Mouse (Mus musculus) spleen, postnatal 10 days (tissue): ENCODE data around the gene Gm6993.

Source experiments
- DNase-seq, 2 experiments: peaks; one replicate each; pipeline ENCODE4 v3.0.0; 2021 to 2022; ENCODE audit warnings: low spot score in 2 of 2

Gene Gm6993

GRCm38 (mm10) chr12:31240470-31240869, at the start of gene Gm6993:
TSS of gene Gm6993 (plus strand) at chr12:31240770.
- no peak for DNase-seq

- DNase-seq: no peak
These were observed 49.1 kb upstream of the Gm6993 start for GRCm38 (mm10) chr12:31191329-31191954.

- DNase-seq: no peak
These were observed 38.1 kb upstream of the Gm6993 start for GRCm38 (mm10) chr12:31202509-31202908.

GRCm38 (mm10) chr12:31203746-31204455, 36.7 kb upstream of the Gm6993 start:
- no peak for DNase-seq

- DNase-seq: no peak
These were observed 35.7 kb upstream of the Gm6993 start for GRCm38 (mm10) chr12:31204898-31205297.

- DNase-seq: no peak
These were observed 34.5 kb upstream of the Gm6993 start for GRCm38 (mm10) chr12:31205983-31206633.

- no peak for DNase-seq
These were observed 31.8 kb upstream of the Gm6993 start for GRCm38 (mm10) chr12:31208766-31209165.

- DNase-seq: no peak
These were observed 31.2 kb upstream of the Gm6993 start for GRCm38 (mm10) chr12:31209377-31209805.

- no peak for DNase-seq
These were observed 27.0 kb upstream of the Gm6993 start for GRCm38 (mm10) chr12:31213556-31213955.

- DNase-seq: no peak
These were observed 25.6 kb upstream of the Gm6993 start for GRCm38 (mm10) chr12:31215003-31215402.

GRCm38 (mm10) chr12:31217232-31217631, 23.3 kb upstream of the Gm6993 start:
- no peak for DNase-seq

GRCm38 (mm10) chr12:31218774-31219173, 21.8 kb upstream of the Gm6993 start:
- no peak for DNase-seq

- DNase-seq: no peak
These were observed 19.0 kb upstream of the Gm6993 start for GRCm38 (mm10) chr12:31221522-31221921.

GRCm38 (mm10) chr12:31222282-31222681, 18.3 kb upstream of the Gm6993 start:
- DNase-seq: no peak

GRCm38 (mm10) chr12:31222741-31223140, 17.8 kb upstream of the Gm6993 start:
- DNase-seq: no peak

GRCm38 (mm10) chr12:31225451-31225850, 15.1 kb upstream of the Gm6993 start:
- DNase-seq: no peak

GRCm38 (mm10) chr12:31227167-31227566, 13.4 kb upstream of the Gm6993 start:
- no peak for DNase-seq

GRCm38 (mm10) chr12:31228878-31229277, 11.7 kb upstream of the Gm6993 start:
- DNase-seq: no peak

GRCm38 (mm10) chr12:31232635-31233034, 7.9 kb upstream of the Gm6993 start:
- DNase-seq: no peak

- no peak for DNase-seq
These were observed 5.6 kb upstream of the Gm6993 start for GRCm38 (mm10) chr12:31235018-31235417.

- no peak for DNase-seq
These were observed 3.5 kb upstream of the Gm6993 start for GRCm38 (mm10) chr12:31236861-31237595.

- DNase-seq: no peak
These were observed 1.5 kb upstream of the Gm6993 start for GRCm38 (mm10) chr12:31239031-31239583.
